Mouse (Mus musculus) liver, postnatal 0 days (tissue): ENCODE measurements around the gene Mad1l1.

Source experiments
- CTCF ChIP-seq: sonication (generic); IDR thresholded peaks from 2 replicates; pipeline ENCODE4 v1.5.1; 2016; ENCODE audit warnings: antibody characterized with exemption, low read depth
- EP300 ChIP-seq: IDR thresholded peaks from 2 replicates; pipeline ENCODE4 v1.6.1; 2016; ENCODE audit warnings: antibody characterized with exemption, low read depth, mild to moderate bottlenecking

DNA sequence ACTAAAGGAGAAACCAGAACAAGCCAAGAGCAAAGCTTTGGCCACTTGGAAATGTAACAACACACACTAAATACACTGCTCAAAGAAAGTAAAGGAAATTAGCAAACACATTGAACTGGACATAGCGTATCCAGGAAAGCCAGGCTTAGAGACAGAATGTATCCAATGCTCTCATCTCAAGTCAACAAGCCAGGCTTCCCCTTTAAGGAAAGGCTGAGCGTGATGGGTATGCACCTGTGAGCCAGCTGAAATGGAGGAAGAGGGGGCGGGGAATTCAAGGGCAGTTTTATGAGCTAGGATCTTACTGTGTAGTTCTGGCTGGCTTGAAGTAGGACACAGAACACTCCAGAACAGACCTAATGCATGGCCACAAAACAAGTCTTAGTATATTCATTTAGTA is 215.3 kb downstream of the Mad1l1 start:
- TF ChIP-seq EP300 = no peak
- no peak for TF ChIP-seq CTCF
